Mouse (Mus musculus) forebrain, embryonic 15.5 days (tissue): ENCODE results near the gene Ntrk2. TPM values are rescaled to one million over a fixed set of nuclear protein-coding genes. Genes with fewer than 3 reads are reported as not detected.
A peak's percentile ranks its signal among the peaks of the same experiment; 100 is the strongest.
"Not testable (repeated sequence)": the region's sequence is repeated elsewhere in the genome, so short reads cannot be mapped to it uniquely, and the experiment has no call there.

Experiments
- ATAC-seq: fragments of 200-750 bp; cut with Nextera tagmentation; replicated peaks from 2 replicates; pipeline ENCODE4 v1.8.0; 2017; ENCODE audit warnings: mild to moderate bottlenecking, moderate TSS enrichment, moderate library complexity
- H3K27ac ChIP-seq: fragments of 300-500 bp; sonication (generic); replicated peaks from 2 replicates; pipeline ENCODE4 v1.5.1; 2015; ENCODE audit warnings: mild to moderate bottlenecking, inconsistent platforms
- H3K27me3 ChIP-seq: fragments of 300-500 bp; sonication (generic); 2 replicates; pipeline ENCODE4 v1.6.1; 2015; ENCODE audit warnings: inconsistent platforms
- H3K36me3 ChIP-seq: fragments of 300-500 bp; sonication (generic); 2 replicates; pipeline ENCODE4 v1.6.1; 2015; ENCODE audit warnings: mild to moderate bottlenecking, inconsistent platforms
- H3K4me1 ChIP-seq: fragments of 300-500 bp; sonication (generic); 2 replicates; pipeline ENCODE4 v1.6.1; 2015; ENCODE audit warnings: inconsistent platforms
- H3K4me2 ChIP-seq: fragments of 300-500 bp; sonication (generic); replicated peaks from 2 replicates; pipeline ENCODE4 v1.6.1; 2015; ENCODE audit warnings: mild to moderate bottlenecking, inconsistent platforms
- H3K4me3 ChIP-seq: fragments of 300-500 bp; sonication (generic); 2 replicates; pipeline ENCODE4 v1.5.1; 2015; ENCODE audit warnings: mild to moderate bottlenecking, inconsistent platforms
- H3K9ac ChIP-seq: fragments of 300-500 bp; sonication (generic); replicated peaks from 2 replicates; pipeline ENCODE4 v1.6.1; 2015; ENCODE audit warnings: mild to moderate bottlenecking, inconsistent platforms
- H3K9me3 ChIP-seq: fragments of 300-500 bp; sonication (generic); 2 replicates; pipeline ENCODE4 v1.6.1; 2016; ENCODE audit warnings: inconsistent platforms
- WGBS: fragments of 180-500 bp; shearing (Covaris S2); methylation state at CpG from one replicate; pipeline ENCODE4 v1.1.7; 2015; ENCODE audit warnings: mixed read lengths; 5-methylcytosine and 5-hydroxymethylcytosine counted together
- polyA plus RNA-seq: library from polyadenylated mRNA; unstranded; fragments of >200 nt; fragmentation: Nextera tagmentation; extraction: Ambion mirVana; gene quantifications from 2 replicates; pipeline ENCODE4 v1.2.1, GENCODE M21; 2015

The Ntrk2 gene
- polyA plus RNA-seq, 1 experiment from 2014 or later: 97.0 TPM

DNA sequence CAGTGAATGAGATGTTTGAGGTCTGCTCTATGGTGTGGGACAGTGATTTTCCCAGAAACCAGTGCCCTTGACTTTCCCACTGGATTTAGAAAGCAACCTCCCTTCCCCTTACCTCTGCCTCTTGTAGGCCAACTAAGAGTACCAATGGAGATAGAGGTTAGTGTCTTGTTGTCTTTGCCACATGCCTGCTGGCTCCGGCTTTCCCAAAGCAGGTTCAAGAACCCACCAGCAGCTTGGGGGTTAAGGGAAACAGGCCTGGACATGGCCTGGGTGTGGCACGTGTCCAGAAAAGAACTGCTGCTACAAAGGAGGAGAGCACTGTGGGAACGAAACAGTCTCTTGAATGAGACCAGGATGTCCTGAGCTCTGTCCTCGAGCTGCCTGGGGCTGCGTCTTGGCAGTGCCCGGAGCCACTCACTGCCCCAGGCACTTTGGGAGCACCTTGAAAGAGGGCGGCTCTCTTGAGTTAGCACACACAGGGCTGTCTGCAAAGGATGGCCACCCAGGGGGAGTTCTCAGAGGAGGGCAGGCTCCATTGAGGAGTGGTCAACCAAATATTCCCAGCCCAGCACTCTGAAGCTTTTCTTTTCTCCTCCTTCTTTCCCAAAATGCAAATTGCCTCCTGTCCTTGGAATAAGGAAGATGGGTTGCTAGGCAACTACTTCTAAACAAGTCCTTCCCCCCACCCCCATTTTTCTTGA, 273.5 kb downstream of the Ntrk2 start:
- Histone ChIP-seq H3K27ac (no peak overlapping the region), H3K4me3 (no peak overlapping the region), H3K27me3 (no peaks in the 10 kb centered on the region), H3K9me3 (no peaks in the 10 kb centered on the region), H3K36me3 (no peaks in the 10 kb centered on the region), H3K4me1 (peaks cover 8% of the 10 kb centered on the region), H3K9ac (no peak overlapping the region), H3K4me2 (no peak overlapping the region)
- 13% methylated on average over 7 of the region's 7 CpGs for WGBS
- ATAC-seq: peak; percentile 74; the same call in 1 of the 2 replicates

DNA sequence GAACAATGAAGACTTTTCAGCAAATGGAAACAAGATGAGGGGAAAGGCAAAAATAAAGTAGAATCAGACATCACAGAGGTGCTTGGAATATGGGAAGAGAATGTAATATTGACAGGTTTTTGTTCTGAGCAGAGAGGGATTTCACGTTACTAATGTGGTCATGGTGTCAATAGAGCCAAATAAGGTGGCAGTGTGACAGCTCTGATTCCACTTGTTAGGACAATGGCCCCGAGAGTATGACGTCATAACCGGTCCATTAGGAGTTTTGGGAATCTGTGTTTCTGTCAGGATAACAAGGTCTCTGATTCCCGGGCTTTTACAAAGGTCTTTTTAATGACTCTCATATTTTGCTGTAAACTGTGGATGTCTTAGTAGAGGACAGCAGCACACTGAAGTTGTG, 274.1 kb downstream of the Ntrk2 start:
- 20% methylated on average over 5 of the region's 5 CpGs for WGBS
- Histone ChIP-seq H3K4me1 (peaks cover 8% of the 10 kb centered on the region), H3K4me3 (no peak overlapping the region), H3K36me3 (no peaks in the 10 kb centered on the region), H3K9ac (no peak overlapping the region), H3K4me2 (no peak overlapping the region), H3K27me3 (no peaks in the 10 kb centered on the region), H3K27ac (no peak overlapping the region), H3K9me3 (no peaks in the 10 kb centered on the region)
- no peak for ATAC-seq

DNA sequence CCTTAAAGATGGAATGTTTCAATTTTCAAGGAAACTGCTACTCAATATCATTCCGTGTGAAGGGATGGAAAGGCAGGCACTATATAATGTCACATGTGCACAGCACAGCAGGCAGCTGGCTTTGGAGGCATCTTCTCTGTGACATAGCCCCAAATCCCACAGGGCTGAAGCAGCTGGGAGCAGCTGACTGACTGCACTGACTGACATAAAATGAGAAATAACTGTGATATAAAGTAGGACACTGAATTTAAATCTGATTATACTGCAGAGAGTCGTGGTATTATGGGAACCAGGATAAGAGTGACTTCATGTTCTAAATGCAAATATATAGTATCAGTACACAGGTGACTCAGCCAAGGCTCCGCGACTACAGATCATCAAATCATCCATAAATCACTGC, 282.6 kb downstream of the Ntrk2 start:
- peaks cover 25% of the 10 kb centered on the region for H3K4me1 ChIP-seq
- H3K9ac ChIP-seq: no peak overlapping the region
- no peaks in the 10 kb centered on the region for H3K9me3 ChIP-seq
- no peak for ATAC-seq
- 81% methylated on average over 4 of the region's 4 CpGs for WGBS
- no peaks in the 10 kb centered on the region for H3K36me3 ChIP-seq
- H3K27ac ChIP-seq: no peak overlapping the region
- H3K4me3 ChIP-seq: no peak overlapping the region
- no peak overlapping the region for H3K4me2 ChIP-seq
- no peaks in the 10 kb centered on the region for H3K27me3 ChIP-seq

DNA sequence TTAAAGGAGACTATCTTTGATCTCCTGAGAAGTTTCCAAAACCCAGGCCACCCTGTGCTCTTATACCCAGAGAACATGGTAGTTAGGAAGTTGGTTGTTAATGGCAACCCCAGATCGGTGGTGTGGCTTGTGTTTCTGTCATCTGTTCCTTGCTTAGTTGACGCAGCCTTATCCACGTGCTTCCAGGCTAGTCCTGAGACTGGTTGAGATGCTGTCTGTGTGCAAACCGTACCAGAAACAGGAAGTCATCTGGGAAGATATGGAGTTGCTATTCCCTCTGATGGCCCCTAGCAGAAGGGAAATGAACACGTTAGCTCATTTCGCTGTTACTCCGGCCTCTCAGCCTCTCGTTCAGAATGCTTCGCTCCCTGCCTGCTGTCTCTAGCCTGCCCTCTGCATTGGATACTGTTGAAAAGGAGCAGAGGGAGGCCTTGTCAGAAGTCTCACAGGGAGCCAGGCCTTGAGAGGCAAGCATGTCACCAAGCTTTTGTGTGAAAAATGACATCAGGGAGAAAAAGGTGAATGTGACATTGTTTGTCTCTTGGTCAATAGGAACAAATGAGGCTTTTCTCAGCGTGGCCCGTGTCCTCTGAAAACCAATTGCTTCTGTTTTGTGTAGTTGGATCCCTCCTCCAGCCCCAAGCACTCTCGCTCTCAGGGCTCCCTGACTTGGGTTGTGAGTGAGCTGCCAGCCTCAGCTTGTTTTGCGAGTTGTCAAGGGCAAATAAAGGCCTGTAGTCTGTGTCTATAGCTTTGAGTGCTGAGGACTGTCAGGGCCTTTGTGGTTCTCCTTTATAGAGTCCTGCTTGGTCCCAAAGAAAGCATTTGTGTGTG, 285.0 kb downstream of the Ntrk2 start:
- no peaks in the 10 kb centered on the region for H3K36me3 ChIP-seq
- H3K27me3 ChIP-seq: no peaks in the 10 kb centered on the region
- H3K4me1 ChIP-seq: peaks cover 47% of the 10 kb centered on the region
- no peak overlapping the region for H3K4me2 ChIP-seq
- ATAC-seq: peak; percentile 74
- no peaks in the 10 kb centered on the region for H3K9me3 ChIP-seq
- H3K27ac ChIP-seq: peak overlapping the region; percentile 87
- WGBS: 7% methylated on average over 13 of the region's 13 CpGs
- no peak overlapping the region for H3K9ac ChIP-seq
- no peak overlapping the region for H3K4me3 ChIP-seq

DNA sequence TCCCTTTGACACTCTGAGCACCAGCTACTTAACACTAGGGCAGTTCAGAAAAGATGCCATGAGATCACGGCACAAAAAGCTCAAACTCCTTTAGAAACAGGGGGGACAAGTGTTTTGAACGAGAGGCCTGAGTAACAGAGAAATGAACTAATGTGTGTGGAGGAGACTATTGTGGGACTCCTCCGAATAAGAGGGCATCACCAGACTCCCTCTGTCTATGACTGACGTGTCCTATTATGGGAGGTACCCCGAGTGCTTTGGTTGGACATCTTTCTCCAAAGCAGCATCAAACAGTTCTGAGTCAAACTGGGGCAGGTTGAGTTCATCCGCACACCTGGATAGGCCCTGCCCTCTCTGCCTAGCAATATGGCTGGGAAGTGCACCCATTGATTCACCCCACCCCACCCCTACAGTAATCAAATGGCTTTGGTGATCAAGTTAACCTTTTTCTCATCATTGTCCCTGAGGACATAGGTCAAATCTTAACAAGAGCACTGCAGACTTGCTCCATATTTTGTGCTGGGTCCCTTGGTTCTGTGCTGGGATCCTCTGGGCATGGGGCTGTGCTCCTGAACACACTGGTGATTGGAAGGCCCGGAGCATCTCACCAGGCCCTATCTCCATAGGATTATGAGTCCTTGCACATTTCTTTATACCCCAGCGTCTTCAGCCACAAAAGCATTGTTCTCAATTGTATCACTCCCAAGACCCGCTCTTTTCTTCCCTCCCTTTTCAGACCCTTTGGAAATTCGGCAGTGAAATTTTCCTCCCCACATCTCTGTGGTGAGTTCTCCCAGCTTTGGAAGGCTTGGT, 285.9 kb downstream of the Ntrk2 start:
- H3K4me2 ChIP-seq: peak overlapping the region; percentile 15; the same call in 1 of the 2 replicates
- 12% methylated on average over 10 of the region's 10 CpGs for WGBS
- H3K4me3 ChIP-seq: no peak overlapping the region
- peak; percentile 57 for ATAC-seq
- no peaks in the 10 kb centered on the region for H3K27me3 ChIP-seq
- H3K9ac ChIP-seq: 0 out of 2 replicates have a peak overlapping the region, but pooled peaks have one; percentile 2
- H3K9me3 ChIP-seq: no peaks in the 10 kb centered on the region
- H3K4me1 ChIP-seq: peaks cover 48% of the 10 kb centered on the region
- peak overlapping the region; percentile 87 for H3K27ac ChIP-seq
- no peaks in the 10 kb centered on the region for H3K36me3 ChIP-seq

DNA sequence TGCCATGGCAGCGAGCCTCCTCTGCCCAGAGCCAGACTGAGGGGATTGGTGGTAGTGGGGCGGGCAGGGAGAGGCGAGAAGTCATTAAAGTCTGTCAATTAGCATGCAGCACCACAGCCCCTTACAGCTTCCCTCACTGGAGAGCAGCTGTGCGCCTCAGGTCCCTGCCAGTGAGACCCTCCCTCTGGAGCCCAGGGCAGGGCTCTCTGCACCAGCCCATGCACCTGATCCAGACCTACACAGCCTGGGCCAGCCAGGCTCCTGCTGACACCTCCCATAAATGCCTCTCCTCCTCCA, 286.4 kb downstream of the Ntrk2 start:
- Histone ChIP-seq H3K9me3 (no peaks in the 10 kb centered on the region), H3K27ac (peak overlapping the region; percentile 87), H3K4me2 (0 out of 2 replicates have a peak overlapping the region, but pooled peaks have one; percentile 15), H3K27me3 (no peaks in the 10 kb centered on the region), H3K4me3 (no peak overlapping the region), H3K4me1 (peaks cover 48% of the 10 kb centered on the region), H3K36me3 (no peaks in the 10 kb centered on the region), H3K9ac (no peak overlapping the region)
- ATAC-seq: peak; percentile 87
- WGBS: 3% methylated on average over 4 of the region's 4 CpGs

DNA sequence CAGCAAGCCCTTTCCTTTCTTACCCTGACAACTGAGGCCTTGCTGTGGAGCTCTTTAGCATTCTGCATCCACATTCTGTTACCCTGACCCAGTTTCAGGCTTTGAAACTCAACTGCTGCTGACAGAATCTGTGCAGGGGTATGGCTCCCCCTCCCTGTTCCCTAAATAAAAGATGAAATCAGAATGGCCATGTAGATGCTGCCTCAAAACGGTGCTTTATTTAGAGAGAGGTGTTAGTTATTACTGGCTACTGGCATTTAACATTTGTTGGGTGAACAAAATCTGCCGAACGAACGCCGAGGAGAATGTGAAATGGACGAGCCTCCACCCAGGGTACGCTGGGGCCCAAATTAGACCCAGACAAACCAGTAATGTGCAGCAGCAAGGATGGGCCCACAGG, 288.4 kb downstream of the Ntrk2 start:
- 72% methylated on average over 7 of the region's 7 CpGs for WGBS

DNA sequence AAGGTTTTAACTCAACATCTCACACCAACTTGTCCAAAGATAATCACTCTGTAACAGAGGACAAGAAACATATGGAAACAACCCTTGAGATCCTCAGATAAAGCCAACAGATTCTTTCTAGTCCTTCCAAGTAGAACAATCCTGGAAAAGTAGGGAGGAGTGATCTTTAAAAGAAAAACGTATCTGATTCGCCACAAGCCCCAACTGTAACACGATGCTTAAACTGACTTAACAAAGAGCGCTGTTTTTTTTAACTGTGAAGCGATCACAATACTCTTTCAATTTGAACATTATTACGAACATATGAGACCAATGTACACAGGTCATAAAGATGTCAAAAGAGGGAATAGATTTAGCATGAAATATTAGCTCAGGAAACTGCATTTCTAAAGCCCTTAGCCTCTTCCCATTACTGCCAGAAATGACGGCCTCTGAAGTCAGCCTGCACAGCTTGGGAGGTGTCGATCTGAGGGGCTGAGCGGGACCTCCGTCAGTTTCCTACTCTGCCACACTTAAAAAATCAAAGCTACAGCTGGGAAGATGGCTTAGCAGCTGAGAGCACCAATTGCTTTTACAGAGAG, 289.5 kb downstream of the Ntrk2 start:
- Histone ChIP-seq H3K36me3 (no peaks in the 10 kb centered on the region), H3K9me3 (no peaks in the 10 kb centered on the region), H3K27ac (no peak overlapping the region), H3K4me2 (no peak overlapping the region), H3K27me3 (no peaks in the 10 kb centered on the region), H3K9ac (no peak overlapping the region), H3K4me1 (peaks cover 48% of the 10 kb centered on the region), H3K4me3 (no peak overlapping the region)
- WGBS: 46% methylated on average over 10 of the region's 10 CpGs
- no peak for ATAC-seq

More for the DNA sequence above, 288.4 kb downstream of the Ntrk2 start:
- Histone ChIP-seq H3K27ac (peak overlapping the region; percentile 42; the same call in 1 of the 2 replicates), H3K27me3 (no peaks in the 10 kb centered on the region), H3K4me1 (peaks cover 48% of the 10 kb centered on the region), H3K9ac (no peak overlapping the region), H3K4me3 (no peak overlapping the region), H3K36me3 (no peaks in the 10 kb centered on the region), H3K9me3 (no peaks in the 10 kb centered on the region), H3K4me2 (no peak overlapping the region)
- no peak for ATAC-seq

DNA sequence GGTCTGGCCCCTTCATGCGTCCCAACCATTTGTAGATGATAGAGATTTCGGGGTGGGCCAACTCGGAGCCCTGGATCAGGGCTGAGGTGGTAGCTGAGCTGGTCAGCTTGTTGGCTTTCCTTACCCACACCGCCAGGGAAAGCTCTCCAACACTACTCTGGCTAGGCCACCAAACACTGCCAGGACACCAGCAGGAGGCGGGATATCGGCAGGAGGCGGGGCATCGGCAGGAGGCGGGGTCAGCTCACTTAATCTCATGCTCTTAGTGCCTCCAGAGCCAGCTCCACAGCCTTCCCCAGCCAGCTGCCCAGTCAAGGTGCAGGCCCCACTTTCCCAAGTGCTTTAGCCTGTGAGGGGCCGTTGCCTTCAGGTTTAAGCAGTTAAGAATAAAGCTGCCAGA, 293.7 kb downstream of the Ntrk2 start:
- Histone ChIP-seq H3K27ac (no peak overlapping the region), H3K4me2 (no peak overlapping the region), H3K9ac (no peak overlapping the region), H3K4me3 (no peak overlapping the region), H3K4me1 (peaks cover 13% of the 10 kb centered on the region), H3K36me3 (no peaks in the 10 kb centered on the region), H3K27me3 (no peaks in the 10 kb centered on the region), H3K9me3 (no peaks in the 10 kb centered on the region)
- no peak for ATAC-seq
- 50% methylated on average over 10 of the region's 10 CpGs for WGBS

DNA sequence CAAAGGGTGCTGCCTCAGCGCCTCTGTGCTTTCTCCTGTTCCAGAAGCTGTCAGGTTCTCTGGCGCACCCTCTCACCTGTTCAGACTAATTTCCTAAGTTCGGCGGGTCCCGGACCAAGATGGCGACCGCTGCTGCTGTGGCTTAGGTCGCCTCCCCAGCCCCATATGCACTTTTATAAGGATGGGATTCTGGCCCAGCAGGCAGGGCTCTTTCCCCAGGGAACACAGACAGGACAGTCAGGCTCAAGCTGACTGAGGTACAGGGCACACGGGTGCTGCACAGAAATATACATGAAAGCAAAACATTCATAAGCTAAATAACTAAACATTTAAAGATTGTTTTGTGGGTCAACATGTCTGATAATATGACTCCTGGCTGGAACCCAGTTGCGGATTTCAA, 301.4 kb downstream of the Ntrk2 start:
- WGBS: 97% methylated on average over 10 of the region's 10 CpGs
- ATAC-seq, H3K4me2 ChIP-seq: not testable (repeated sequence)

DNA sequence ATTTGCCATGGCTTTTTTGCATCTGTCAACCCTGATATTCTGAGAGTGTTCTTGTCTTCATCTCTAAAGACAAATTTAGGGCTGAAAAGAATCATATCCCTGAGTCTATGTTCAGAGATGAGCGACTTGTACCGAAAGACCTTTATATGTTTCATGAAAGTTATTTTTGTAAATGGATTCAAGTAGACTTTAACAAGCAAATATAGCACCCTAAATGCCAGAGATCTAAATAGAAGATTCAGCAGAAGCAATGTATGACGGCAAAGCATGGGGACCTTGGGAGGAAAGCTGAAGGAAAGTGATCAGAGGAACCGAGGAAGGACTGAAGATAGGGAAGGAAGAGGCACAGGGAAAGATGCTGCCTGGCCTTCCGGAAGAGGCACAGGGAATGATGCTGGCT, 303.7 kb downstream of the Ntrk2 start:
- WGBS: 95% methylated on average over 5 of the region's 5 CpGs
- no peak overlapping the region for H3K4me2 ChIP-seq
- H3K4me1 ChIP-seq: no peaks in the 10 kb centered on the region
- no peaks in the 10 kb centered on the region for H3K27me3 ChIP-seq
- no peaks in the 10 kb centered on the region for H3K36me3 ChIP-seq
- no peak for ATAC-seq
- no peak overlapping the region for H3K9ac ChIP-seq
- no peak overlapping the region for H3K4me3 ChIP-seq
- no peak overlapping the region for H3K27ac ChIP-seq
- H3K9me3 ChIP-seq: 0 out of 2 replicates have a peak, but pooled peaks cover 3% of the 10 kb centered on the region

More for the DNA sequence above, 301.4 kb downstream of the Ntrk2 start:
- H3K4me1 ChIP-seq, H3K4me3 ChIP-seq, H3K9me3 ChIP-seq, H3K27ac ChIP-seq, H3K36me3 ChIP-seq, H3K27me3 ChIP-seq, H3K9ac ChIP-seq: not testable (repeated sequence)
